Mouse (Mus musculus) forebrain, embryonic 12.5 days (tissue): ENCODE data around the gene Hoxb2. TPM values are rescaled to one million over a fixed set of nuclear protein-coding genes. Genes with fewer than 3 reads are reported as not detected.

Source experiments
- ATAC-seq: fragments of 200-750 bp; cut with Nextera tagmentation; 2 replicates; pipeline ENCODE4 v1.8.0; 2017; ENCODE audit warnings: moderate TSS enrichment; ENCODE audit not compliant: low FRiP score
- H3K27ac ChIP-seq: fragments of 300-500 bp; sonication (generic); 2 replicates; pipeline ENCODE4 v1.5.1; 2016; ENCODE audit warnings: mild to moderate bottlenecking
- H3K27me3 ChIP-seq: fragments of 300-500 bp; sonication (generic); 2 replicates; pipeline ENCODE4 v1.6.1; 2016; ENCODE audit warnings: mild to moderate bottlenecking
- H3K36me3 ChIP-seq: fragments of 300-500 bp; sonication (generic); replicated peaks from 2 replicates; pipeline ENCODE4 v1.6.1; 2016; ENCODE audit warnings: mild to moderate bottlenecking
- H3K4me1 ChIP-seq: fragments of 300-500 bp; sonication (generic); 2 replicates; pipeline ENCODE4 v1.6.1; 2016
- H3K4me2 ChIP-seq: fragments of 300-500 bp; sonication (generic); 2 replicates; pipeline ENCODE4 v1.6.1; 2016; ENCODE audit warnings: mild to moderate bottlenecking, moderate library complexity
- H3K4me3 ChIP-seq: fragments of 300-500 bp; sonication (generic); replicated peaks from 2 replicates; pipeline ENCODE4 v1.5.1; 2016; ENCODE audit warnings: mild to moderate bottlenecking
- H3K9ac ChIP-seq: fragments of 300-500 bp; sonication (generic); 2 replicates; pipeline ENCODE4 v1.6.1; 2016; ENCODE audit warnings: mild to moderate bottlenecking
- H3K9me3 ChIP-seq: fragments of 300-500 bp; sonication (generic); 2 replicates; pipeline ENCODE4 v1.6.1; 2016
- WGBS: fragments of 180-500 bp; shearing (Covaris S2); methylation state at CpG from one replicate; pipeline ENCODE4 v1.1.7; 2016; 5-methylcytosine and 5-hydroxymethylcytosine counted together
- polyA plus RNA-seq: library from polyadenylated mRNA; unstranded; fragments of >200 nt; fragmentation: Nextera tagmentation; extraction: Ambion mirVana; gene quantifications from 2 replicates; pipeline ENCODE4 v1.2.1, GENCODE M21; 2016

Gene Hoxb2
- polyA plus RNA-seq, 1 experiment from 2014 or later = 0.15 TPM

- Histone ChIP-seq H3K4me1 (no peaks in the 10 kb centered on the region; the same call in 1 of the 2 replicates), H3K27ac (no peak overlapping the region), H3K36me3 (no peaks in the 10 kb centered on the region), H3K4me3 (no peak overlapping the region), H3K9ac (no peak overlapping the region), H3K9me3 (no peaks in the 10 kb centered on the region), H3K27me3 (peaks cover 98% of the 10 kb centered on the region), H3K4me2 (no peak overlapping the region)
- WGBS = 4% methylated on average over 5 of the region's 5 CpGs
- ATAC-seq = no peak
Measured at GRCm38 (mm10) chr11:96368686-96369085, 18.4 kb downstream of the Hoxb2 start.

GRCm38 (mm10) chr11:96369140-96369539 is 18.8 kb downstream of the Hoxb2 start:
- Histone ChIP-seq H3K9me3 (no peaks in the 10 kb centered on the region), H3K4me2 (no peak overlapping the region), H3K4me3 (no peak overlapping the region), H3K9ac (no peak overlapping the region), H3K4me1 (no peaks in the 10 kb centered on the region; the same call in 1 of the 2 replicates), H3K27ac (no peak overlapping the region), H3K27me3 (peaks cover 98% of the 10 kb centered on the region), H3K36me3 (no peaks in the 10 kb centered on the region)
- WGBS = 2% methylated on average over 7 of the region's 7 CpGs
- no peak for ATAC-seq

GRCm38 (mm10) chr11:96371726-96372125 is 21.4 kb downstream of the Hoxb2 start:
- 12% methylated on average over 3 of the region's 3 CpGs for WGBS
- Histone ChIP-seq H3K36me3 (no peaks in the 10 kb centered on the region), H3K27ac (no peak overlapping the region), H3K9ac (no peak overlapping the region), H3K9me3 (no peaks in the 10 kb centered on the region), H3K4me1 (no peaks in the 10 kb centered on the region), H3K27me3 (peaks cover 99% of the 10 kb centered on the region), H3K4me3 (no peak overlapping the region), H3K4me2 (no peak overlapping the region)
- ATAC-seq = no peak

- WGBS = 6% methylated on average over 3 of the region's 3 CpGs
Measured at GRCm38 (mm10) chr11:96372519-96372918, 22.2 kb downstream of the Hoxb2 start.

GRCm38 (mm10) chr11:96374810-96375209 is 24.5 kb downstream of the Hoxb2 start:
- Histone ChIP-seq H3K4me1 (no peaks in the 10 kb centered on the region), H3K4me3 (no peak overlapping the region), H3K9me3 (no peaks in the 10 kb centered on the region), H3K4me2 (no peak overlapping the region), H3K9ac (no peak overlapping the region), H3K27me3 (peaks cover 87% of the 10 kb centered on the region), H3K27ac (no peak overlapping the region), H3K36me3 (no peaks in the 10 kb centered on the region)
- no peak for ATAC-seq
- WGBS = 3% methylated on average over 7 of the region's 7 CpGs

More at GRCm38 (mm10) chr11:96372519-96372918, 22.2 kb downstream of the Hoxb2 start:
- Histone ChIP-seq H3K9me3 (no peaks in the 10 kb centered on the region), H3K27ac (no peak overlapping the region), H3K4me3 (no peak overlapping the region), H3K9ac (no peak overlapping the region), H3K27me3 (peaks cover 97% of the 10 kb centered on the region), H3K4me1 (no peaks in the 10 kb centered on the region), H3K36me3 (no peaks in the 10 kb centered on the region), H3K4me2 (no peak overlapping the region)
- ATAC-seq = no peak

- Histone ChIP-seq H3K4me2 (no peak overlapping the region), H3K27ac (no peak overlapping the region), H3K36me3 (no peaks in the 10 kb centered on the region), H3K9ac (no peak overlapping the region), H3K27me3 (peaks cover 41% of the 10 kb centered on the region), H3K9me3 (no peaks in the 10 kb centered on the region), H3K4me3 (no peak overlapping the region), H3K4me1 (no peaks in the 10 kb centered on the region)
- WGBS = 87% methylated on average over 5 of the region's 5 CpGs
- no peak for ATAC-seq
Measured at GRCm38 (mm10) chr11:96383381-96383780, 33.1 kb downstream of the Hoxb2 start.

- H3K9me3 ChIP-seq = no peaks in the 10 kb centered on the region
- no peak overlapping the region for H3K4me2 ChIP-seq
- H3K9ac ChIP-seq = no peak overlapping the region
- no peak overlapping the region for H3K4me3 ChIP-seq
- H3K36me3 ChIP-seq = no peaks in the 10 kb centered on the region
- H3K27ac ChIP-seq = no peak overlapping the region
- WGBS = 87% methylated on average over 2 of the region's 2 CpGs
- no peak for ATAC-seq
- no peaks in the 10 kb centered on the region for H3K4me1 ChIP-seq
- H3K27me3 ChIP-seq = peaks cover 18% of the 10 kb centered on the region; the same call in 1 of the 2 replicates
Measured at GRCm38 (mm10) chr11:96387635-96388034, 37.3 kb downstream of the Hoxb2 start.

GRCm38 (mm10) chr11:96396772-96397626 is 46.7 kb downstream of the Hoxb2 start:
- H3K36me3 ChIP-seq = no peaks in the 10 kb centered on the region
- 14% methylated on average over 15 of the region's 15 CpGs for WGBS
- H3K4me1 ChIP-seq = peaks cover 12% of the 10 kb centered on the region
- no peaks in the 10 kb centered on the region for H3K9me3 ChIP-seq
- no peak overlapping the region for H3K27ac ChIP-seq
- no peak overlapping the region for H3K4me2 ChIP-seq
- no peak overlapping the region for H3K4me3 ChIP-seq
- no peak overlapping the region for H3K9ac ChIP-seq
- no peak for ATAC-seq
- H3K27me3 ChIP-seq = peaks cover 33% of the 10 kb centered on the region

- H3K9ac ChIP-seq = no peak overlapping the region
- 21% methylated on average over 7 of the region's 7 CpGs for WGBS
- no peak overlapping the region for H3K27ac ChIP-seq
- H3K4me2 ChIP-seq = no peak overlapping the region
- no peaks in the 10 kb centered on the region for H3K9me3 ChIP-seq
- H3K27me3 ChIP-seq = peaks cover 34% of the 10 kb centered on the region
- H3K4me1 ChIP-seq = peaks cover 12% of the 10 kb centered on the region
- no peak overlapping the region for H3K4me3 ChIP-seq
- ATAC-seq = no peak
- no peaks in the 10 kb centered on the region for H3K36me3 ChIP-seq
Measured at GRCm38 (mm10) chr11:96397806-96398335, 47.5 kb downstream of the Hoxb2 start.

GRCm38 (mm10) chr11:96399923-96400322 is 49.6 kb downstream of the Hoxb2 start:
- Histone ChIP-seq H3K36me3 (no peaks in the 10 kb centered on the region), H3K9me3 (no peaks in the 10 kb centered on the region), H3K27me3 (peaks cover 45% of the 10 kb centered on the region), H3K4me3 (no peak overlapping the region), H3K27ac (no peak overlapping the region), H3K4me2 (no peak overlapping the region), H3K9ac (no peak overlapping the region), H3K4me1 (peaks cover 12% of the 10 kb centered on the region)
- WGBS = 31% methylated on average over 8 of the region's 8 CpGs
- no peak for ATAC-seq
